Mouse (Mus musculus) ES-Bruce4 (cell line): ENCODE data around the gene Sv2c.

Experiments
- CTCF ChIP-seq: IDR thresholded peaks from one replicate; pipeline ENCODE4 v1.8.1; 2011; ENCODE audit warnings: low read depth, low read length
- POLR2A ChIP-seq: IDR thresholded peaks from one replicate; pipeline ENCODE4 v1.8.1; 2011; ENCODE audit warnings: low read length; ENCODE audit not compliant: insufficient read depth

DNA sequence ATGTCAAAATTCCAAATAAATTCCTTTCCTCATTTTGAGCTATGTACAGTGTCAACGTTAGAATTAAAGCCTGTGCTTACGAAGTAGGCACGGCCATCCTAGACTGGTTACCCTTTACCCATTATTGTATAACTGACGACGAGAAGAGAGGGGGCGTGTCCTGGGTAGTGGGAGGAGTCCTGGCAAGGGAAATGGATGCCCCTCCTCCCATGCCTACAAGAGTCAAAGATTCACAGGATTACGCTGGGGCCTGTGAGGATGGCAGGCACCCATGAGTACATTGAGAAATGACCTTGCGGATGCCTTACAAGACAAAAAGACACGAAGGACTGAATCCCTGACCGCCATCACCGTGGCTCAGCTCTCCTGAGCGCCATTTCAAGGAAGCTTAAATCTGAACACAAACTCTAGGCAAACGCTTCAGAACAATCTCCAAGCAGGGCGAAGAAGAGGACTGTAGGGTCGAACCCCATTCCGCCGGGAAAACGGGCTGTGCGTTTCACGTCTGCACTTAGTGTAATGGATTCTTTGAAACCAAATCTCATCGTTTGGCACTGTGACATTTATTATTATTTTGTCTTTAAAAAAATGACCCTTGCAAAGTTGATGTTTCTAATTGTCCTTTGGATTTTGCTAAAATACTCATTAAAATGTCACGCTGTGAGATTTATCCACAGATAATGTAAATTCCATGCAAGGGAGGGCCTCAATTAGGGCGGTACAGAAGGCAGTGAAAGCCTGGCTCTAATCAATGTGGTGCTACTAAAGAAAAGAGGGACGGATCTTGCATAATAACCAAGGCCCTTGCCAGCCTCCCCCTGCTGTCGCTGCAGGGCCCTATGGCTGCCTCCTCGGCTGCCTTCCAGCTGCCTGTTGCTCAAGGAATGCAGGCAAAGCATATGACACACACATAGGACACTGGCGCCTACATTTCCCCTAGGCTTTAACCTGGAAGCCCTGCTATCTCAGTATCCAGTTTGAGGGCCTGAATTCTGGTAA, 137.4 kb downstream of the Sv2c start:
- TF ChIP-seq CTCF, result no peak
- TF ChIP-seq POLR2A, result no peak
